Mouse (Mus musculus) lung, postnatal 0 days (tissue): ENCODE results near the gene Usp21. TPM values are rescaled to one million over a fixed set of nuclear protein-coding genes. Genes with fewer than 3 reads are reported as not detected.

Source experiments
- ATAC-seq: fragments of 200-750 bp; cut with Nextera tagmentation; 2 replicates; pipeline ENCODE4 v1.8.0; 2017; ENCODE audit warnings: moderate library complexity
- DNase-seq: peaks from one replicate; pipeline ENCODE4 v3.0.0-alpha.2; 2016; ENCODE audit warnings: low spot score
- H3K27ac ChIP-seq: fragments of 300-500 bp; sonication (generic); 2 replicates; pipeline ENCODE4 v1.5.1; 2014; ENCODE audit warnings: antibody characterized with exemption, mild to moderate bottlenecking, low read length, mixed read lengths
- H3K27me3 ChIP-seq: fragments of 300-500 bp; sonication (generic); replicated peaks from 2 replicates; pipeline ENCODE4 v1.6.1; 2014; ENCODE audit warnings: low read length, mixed read lengths; ENCODE audit not compliant: insufficient read depth
- H3K36me3 ChIP-seq: fragments of 300-500 bp; sonication (generic); 2 replicates; pipeline ENCODE4 v1.6.1; 2014; ENCODE audit warnings: low read length, mixed read lengths; ENCODE audit not compliant: insufficient read depth
- H3K4me1 ChIP-seq: fragments of 300-500 bp; sonication (generic); 2 replicates; pipeline ENCODE4 v1.6.1; 2014; ENCODE audit warnings: antibody characterized with exemption, low read depth, low read length, mixed read lengths; ENCODE audit not compliant: insufficient read depth
- H3K4me2 ChIP-seq: fragments of 300-500 bp; sonication (generic); replicated peaks from 2 replicates; pipeline ENCODE4 v1.6.1; 2014; ENCODE audit warnings: low read depth, mild to moderate bottlenecking, low read length, moderate library complexity, mixed read lengths
- H3K4me3 ChIP-seq: fragments of 300-500 bp; sonication (generic); 2 replicates; pipeline ENCODE4 v1.5.1; 2014; ENCODE audit warnings: low read depth, low read length
- H3K9ac ChIP-seq: fragments of 300-500 bp; sonication (generic); replicated peaks from 2 replicates; pipeline ENCODE4 v1.6.1; 2014; ENCODE audit warnings: low read depth, mild to moderate bottlenecking
- H3K9me3 ChIP-seq: fragments of 300-500 bp; sonication (generic); 2 replicates; pipeline ENCODE4 v1.6.1; 2016; ENCODE audit warnings: low read length, mixed read lengths
- CTCF ChIP-seq: IDR thresholded peaks from 2 replicates; pipeline ENCODE4 v1.5.1; 2016; ENCODE audit warnings: antibody characterized with exemption, mild to moderate bottlenecking
- EP300 ChIP-seq: IDR thresholded peaks from 2 replicates; pipeline ENCODE4 v1.6.1; 2016; ENCODE audit warnings: antibody characterized with exemption, mild to moderate bottlenecking, control low read depth
- WGBS: fragments of 180-500 bp; shearing (Covaris S2); extraction: QIAGEN DNeasy Blood & Tissue Kit; methylation state at CpG from one replicate; pipeline ENCODE4 v1.1.7; 2014; 5-methylcytosine and 5-hydroxymethylcytosine counted together
- polyA plus RNA-seq: library from polyadenylated mRNA; unstranded; fragments of >200 nt; fragmentation: Nextera tagmentation; extraction: Ambion mirVana; gene quantifications from 2 replicates; pipeline ENCODE4 v1.2.1, GENCODE M21; 2015

Gene Usp21
- polyA plus RNA-seq, 1 experiment from 2014 or later: 38.3 TPM

DNA sequence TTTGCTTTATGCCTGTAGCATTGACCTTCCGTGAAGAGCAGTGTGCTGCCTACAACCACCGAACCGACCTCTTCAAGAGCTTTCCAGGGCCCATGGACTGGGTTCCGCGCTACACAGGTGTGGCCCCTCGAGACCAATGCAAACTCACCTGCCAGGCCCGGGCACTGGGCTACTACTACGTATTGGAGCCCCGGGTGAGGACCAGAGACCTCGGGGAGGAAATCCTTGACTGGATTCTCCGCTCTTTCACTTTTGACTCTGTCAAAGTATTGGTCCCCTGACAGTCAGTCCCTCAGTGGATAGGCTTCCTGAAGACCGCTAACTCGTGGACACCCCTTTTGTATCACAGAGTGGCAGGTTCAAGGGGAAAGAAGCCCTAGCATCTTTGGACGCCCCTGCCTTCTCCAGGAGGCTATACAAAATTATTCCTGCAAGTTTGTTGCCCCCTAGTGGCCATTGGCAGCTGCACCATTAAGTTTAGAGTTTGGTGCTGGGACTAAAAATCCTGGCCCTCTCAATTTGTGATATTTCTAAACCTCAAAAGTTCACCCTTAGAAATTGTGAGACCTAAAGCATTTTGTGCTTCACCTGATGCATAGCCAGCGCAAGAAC lies 30.7 kb downstream of the Usp21 start:
- Histone ChIP-seq H3K9ac (no peak overlapping the region; the same call in 1 of the 2 replicates), H3K36me3 (no peaks in the 10 kb centered on the region), H3K9me3 (no peaks in the 10 kb centered on the region), H3K4me2 (no peak overlapping the region), H3K27ac (no peak overlapping the region), H3K27me3 (no peaks in the 10 kb centered on the region), H3K4me1 (peaks cover 2% of the 10 kb centered on the region; the same call in 1 of the 2 replicates), H3K4me3 (no peak overlapping the region)
- peak; percentile 85 for TF ChIP-seq CTCF
- TF ChIP-seq EP300: no peak
- peak; percentile 84 for DNase-seq
- no peak for ATAC-seq
- 60% methylated on average over 15 of the region's 15 CpGs for WGBS

DNA sequence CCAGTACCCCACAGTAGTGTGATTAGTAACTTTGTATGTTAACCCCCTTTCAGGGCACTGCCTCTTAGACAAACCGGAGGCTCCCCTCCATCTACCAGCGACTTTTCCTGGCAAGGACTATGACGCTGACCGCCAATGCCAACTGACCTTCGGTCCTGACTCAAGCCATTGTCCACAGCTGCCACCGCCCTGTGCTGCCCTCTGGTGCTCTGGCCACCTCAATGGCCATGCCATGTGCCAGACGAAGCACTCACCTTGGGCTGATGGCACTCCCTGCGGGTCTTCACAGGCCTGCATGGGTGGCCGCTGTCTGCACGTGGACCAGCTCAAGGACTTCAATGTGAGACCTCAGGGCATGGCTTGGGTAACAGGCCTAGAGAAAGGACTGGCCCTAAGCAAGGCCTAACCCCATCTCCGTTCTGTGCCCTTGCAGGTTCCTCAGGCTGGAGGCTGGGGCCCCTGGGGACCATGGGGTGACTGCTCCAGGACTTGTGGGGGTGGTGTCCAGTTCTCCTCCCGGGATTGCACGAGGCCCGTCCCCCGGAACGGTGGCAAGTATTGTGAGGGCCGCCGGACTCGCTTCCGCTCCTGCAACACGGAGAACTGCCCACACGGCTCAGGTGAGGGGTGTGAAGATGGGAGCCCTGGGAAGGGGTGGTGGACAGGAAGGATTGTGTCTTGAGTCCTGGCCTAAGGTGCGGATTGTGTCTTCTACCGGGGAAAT lies 31.5 kb downstream of the Usp21 start:
- DNase-seq (no peak), ATAC-seq (no peak)
- Histone ChIP-seq H3K27me3 (no peaks in the 10 kb centered on the region), H3K36me3 (no peaks in the 10 kb centered on the region), H3K27ac (no peak overlapping the region), H3K9me3 (no peaks in the 10 kb centered on the region), H3K4me2 (no peak overlapping the region), H3K4me1 (no peaks in the 10 kb centered on the region; the same call in 1 of the 2 replicates), H3K4me3 (no peak overlapping the region), H3K9ac (no peak overlapping the region)
- WGBS: 85% methylated on average over 24 of the region's 24 CpGs
- no peak for TF ChIP-seq CTCF
- TF ChIP-seq EP300: no peak

DNA sequence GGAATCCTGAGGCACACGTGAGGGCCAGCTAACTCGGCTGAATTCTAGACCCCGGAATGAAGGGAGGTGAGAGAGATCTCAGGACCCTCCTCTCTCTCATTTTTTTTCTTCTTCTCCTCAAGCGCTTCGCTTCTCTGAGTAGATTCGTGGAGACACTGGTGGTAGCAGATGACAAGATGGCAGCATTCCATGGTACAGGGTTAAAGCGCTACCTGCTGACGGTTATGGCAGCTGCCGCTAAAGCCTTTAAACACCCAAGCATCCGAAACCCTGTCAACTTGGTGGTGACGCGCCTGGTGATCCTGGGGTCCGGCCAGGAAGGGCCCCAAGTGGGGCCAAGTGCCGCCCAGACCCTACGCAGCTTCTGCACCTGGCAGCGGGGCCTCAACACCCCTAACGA lies 35.4 kb downstream of the Usp21 start:
- Histone ChIP-seq H3K9ac (no peak overlapping the region), H3K9me3 (no peaks in the 10 kb centered on the region), H3K4me3 (no peak overlapping the region), H3K27ac (peak overlapping the region; percentile 59), H3K27me3 (no peaks in the 10 kb centered on the region), H3K4me2 (no peak overlapping the region), H3K36me3 (no peaks in the 10 kb centered on the region), H3K4me1 (peaks cover 15% of the 10 kb centered on the region; the same call in 1 of the 2 replicates)
- ATAC-seq (no peak), DNase-seq (no peak)
- WGBS: 57% methylated on average over 17 of the region's 17 CpGs
- no peak for TF ChIP-seq EP300
- no peak for TF ChIP-seq CTCF

DNA sequence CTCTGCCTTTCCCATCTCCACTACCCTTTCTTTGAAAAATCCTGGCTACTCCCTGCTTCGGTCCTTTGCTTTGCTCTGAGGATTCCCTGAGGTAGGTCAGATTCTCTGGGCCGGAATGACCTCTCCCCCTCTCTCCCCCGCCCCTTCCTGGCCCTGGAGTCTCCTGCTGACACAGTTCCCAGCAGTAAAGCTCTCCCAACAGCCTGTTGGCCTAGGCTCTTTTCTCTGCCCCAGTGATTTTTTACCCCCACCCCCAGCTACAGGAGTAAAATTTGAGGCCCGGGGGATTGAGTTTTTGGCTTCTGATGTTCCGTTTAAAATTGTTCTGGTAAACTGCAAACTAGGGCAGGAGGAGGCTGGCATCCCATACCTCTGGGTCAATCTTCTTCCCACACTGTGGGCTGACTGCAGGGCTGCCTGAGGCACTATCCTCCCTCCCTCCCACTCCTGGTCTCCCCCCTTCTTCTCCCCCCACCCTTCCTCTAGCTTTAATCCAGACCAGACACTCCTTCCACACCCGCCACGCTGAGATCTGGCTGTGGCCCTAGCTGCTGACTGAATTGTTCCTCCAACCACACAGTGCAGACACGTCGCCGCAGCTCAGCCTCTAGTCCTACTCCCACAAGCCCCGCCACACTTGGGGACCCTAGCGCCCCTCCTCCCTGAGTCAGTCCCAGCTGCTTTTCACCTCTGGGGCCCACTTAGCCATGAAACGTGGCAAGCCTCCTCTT lies 36.0 kb downstream of the Usp21 start:
- H3K4me2 ChIP-seq: peak overlapping the region; percentile 45

DNA sequence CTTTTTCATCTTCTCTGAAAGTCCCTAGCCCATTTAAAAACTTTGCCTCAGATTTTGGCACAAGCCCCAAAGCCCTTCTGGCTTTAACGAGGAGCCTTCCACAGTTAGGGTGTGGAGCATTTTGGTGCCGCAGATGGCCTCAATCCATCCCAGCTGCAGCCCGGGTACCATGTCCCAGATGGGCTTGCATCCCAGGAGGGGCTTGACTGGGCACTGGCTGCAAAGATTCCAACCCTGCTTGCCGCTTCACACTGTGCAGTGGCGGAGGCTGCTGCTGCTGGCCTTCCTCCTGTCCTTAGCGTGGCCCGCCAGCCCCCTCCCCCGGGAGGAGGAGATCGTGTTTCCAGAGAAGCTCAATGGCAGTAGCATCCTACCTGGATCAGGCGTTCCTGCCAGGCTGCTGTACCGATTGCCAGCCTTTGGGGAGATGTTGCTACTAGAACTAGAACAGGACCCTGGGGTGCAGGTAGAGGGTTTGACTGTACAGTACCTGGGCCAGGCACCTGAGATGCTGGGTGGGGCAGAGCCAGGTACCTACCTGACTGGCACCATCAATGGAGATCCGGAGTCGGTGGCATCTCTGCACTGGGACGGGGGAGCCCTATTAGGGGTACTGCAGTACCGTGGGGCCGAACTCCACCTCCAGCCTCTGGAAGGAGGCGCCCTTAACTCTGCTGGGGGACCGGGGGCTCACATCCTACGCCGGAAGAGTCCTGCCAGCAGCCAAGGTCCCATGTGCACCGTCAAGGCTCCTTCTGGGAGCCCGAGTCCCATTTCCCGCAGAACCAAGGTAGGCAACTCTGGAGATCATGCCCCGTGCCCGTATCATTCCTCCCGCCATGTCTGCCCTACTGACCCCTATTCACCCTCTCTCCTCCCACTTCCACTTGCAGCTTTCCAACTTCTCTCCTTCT lies 36.9 kb downstream of the Usp21 start, which contains the start of gene Ndufs2:
Gene Ndufs2, minus strand, starts transcription at position 709 of the 914 bp plus-strand sequence.
- Histone ChIP-seq H3K4me3 (peak within 1 kb of the TSS; percentile 5), H3K9ac (no peak within 1 kb of the TSS), H3K4me2 (peak within 1 kb of the TSS; percentile 45), H3K27me3 (no peaks in the 10 kb centered on the region), H3K36me3 (no peaks in the 10 kb centered on the region), H3K27ac (peak within 1 kb of the TSS; percentile 59), H3K4me1 (peaks cover 19% of the 10 kb centered on the region; the same call in 1 of the 2 replicates), H3K9me3 (no peaks in the 10 kb centered on the region)
- ATAC-seq (no peak), DNase-seq (no peak)
- TF ChIP-seq CTCF: no peak
- no peak for TF ChIP-seq EP300
- WGBS: 21% methylated on average over 21 of the region's 26 CpGs

More for the DNA sequence above, 36.0 kb downstream of the Usp21 start:
- Histone ChIP-seq H3K9me3 (no peaks in the 10 kb centered on the region), H3K4me1 (peaks cover 16% of the 10 kb centered on the region; the same call in 1 of the 2 replicates), H3K27me3 (no peaks in the 10 kb centered on the region), H3K36me3 (no peaks in the 10 kb centered on the region), H3K9ac (no peak overlapping the region), H3K27ac (peak overlapping the region; percentile 59), H3K4me3 (peak overlapping the region; percentile 5; the same call in 1 of the 2 replicates)
- TF ChIP-seq CTCF (no peak), EP300 (no peak)
- WGBS: 19% methylated on average over 13 of the region's 13 CpGs
- DNase-seq: peak; percentile 38
- ATAC-seq: peak; percentile 8
